Mouse (Mus musculus) thymus, adult 18-20 months (tissue): Measurements from ENCODE around the gene Cd28.
"Not testable (repeated sequence)": the region's sequence is repeated elsewhere in the genome, so short reads cannot be mapped to it uniquely, and the experiment has no call there.

ENCODE experiments used
- DNase-seq, 2 experiments: peaks; one replicate each; pipeline ENCODE4 v3.0.0; 2022; ENCODE audit warnings: mixed read lengths in 2 of 2

Gene Cd28

GRCm38 (mm10) chr1:60803128-60803824, 86.7 kb downstream of the Cd28 start:
- DNase-seq, result no peak

- DNase-seq, result no peak
These were observed 87.5 kb downstream of the Cd28 start for GRCm38 (mm10) chr1:60803825-60804696.

GRCm38 (mm10) chr1:60805178-60805577, 88.6 kb downstream of the Cd28 start:
- DNase-seq, result no peak

- DNase-seq, result no peak
These were observed 91.1 kb downstream of the Cd28 start for GRCm38 (mm10) chr1:60807748-60808147.

GRCm38 (mm10) chr1:60808466-60808865, 91.9 kb downstream of the Cd28 start:
- DNase-seq, result no peak

- no peak for DNase-seq
These were observed 92.6 kb downstream of the Cd28 start for GRCm38 (mm10) chr1:60809166-60809565.

GRCm38 (mm10) chr1:60810821-60811220, 94.2 kb downstream of the Cd28 start:
- no peak for DNase-seq

- no peak for DNase-seq
These were observed 95.4 kb downstream of the Cd28 start for GRCm38 (mm10) chr1:60811998-60812397.

- no peak for DNase-seq
These were observed 96.8 kb downstream of the Cd28 start for GRCm38 (mm10) chr1:60813411-60813810.

GRCm38 (mm10) chr1:60815912-60816311, 99.3 kb downstream of the Cd28 start:
- no peak for DNase-seq

- DNase-seq, result not testable (repeated sequence)
These were observed 101.9 kb downstream of the Cd28 start for GRCm38 (mm10) chr1:60818491-60818890.

- DNase-seq, result no peak
These were observed 103.4 kb downstream of the Cd28 start for GRCm38 (mm10) chr1:60819993-60820392.

GRCm38 (mm10) chr1:60820981-60821380, 104.4 kb downstream of the Cd28 start:
- no peak for DNase-seq

GRCm38 (mm10) chr1:60821590-60821989, 105.0 kb downstream of the Cd28 start:
- no peak for DNase-seq
